Mouse (Mus musculus): ENCODE data around the gene Rtn1.

The Rtn1 gene

DNA sequence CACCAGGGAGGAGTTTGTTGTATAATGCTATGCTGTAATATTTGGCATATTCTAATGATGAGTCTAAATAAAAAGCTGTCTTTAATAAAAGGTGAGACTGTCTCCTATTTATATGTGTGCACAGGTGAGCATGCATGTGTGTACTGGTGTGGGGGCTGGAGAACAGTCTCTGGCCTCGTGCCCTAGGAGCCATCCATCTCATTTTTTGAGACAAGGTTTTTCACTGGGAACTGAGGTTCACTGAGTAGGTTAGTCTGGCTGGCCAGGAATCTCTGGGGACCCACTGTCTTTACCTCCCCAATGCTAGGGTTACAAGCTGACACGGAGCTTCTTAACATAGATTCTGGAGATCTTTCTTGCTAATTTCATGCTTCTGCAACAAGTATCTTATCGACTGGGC is 176.7 kb downstream of the Rtn1 start:
- DNase-seq (ENCODE audit: low spot score in 2 of 2) = no peak

GRCm38 (mm10) chr12:72229451-72230196 is 179.2 kb downstream of the Rtn1 start:
- DNase-seq (ENCODE audit: low spot score in 2 of 2) = peak; percentile 21 to 44

DNA sequence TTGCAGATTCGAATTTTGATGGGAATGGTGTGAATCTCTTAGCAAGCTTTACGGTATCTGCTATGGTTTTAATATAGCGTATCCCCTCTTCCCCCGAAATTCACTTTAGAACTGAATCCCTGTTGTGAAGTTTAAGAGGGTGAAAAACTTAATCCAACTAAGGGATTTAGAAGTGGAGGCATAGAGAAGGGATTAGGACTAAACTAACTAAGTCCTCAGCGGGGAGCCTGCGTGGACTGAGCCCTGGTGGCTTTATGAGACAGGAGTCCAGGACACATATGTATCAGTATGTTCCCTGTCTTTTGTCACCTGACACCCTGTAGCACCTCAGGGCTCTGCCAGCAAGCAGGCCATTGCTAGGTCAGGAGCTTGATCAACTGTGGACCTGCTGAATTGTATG is 181.1 kb downstream of the Rtn1 start:
- no peak for DNase-seq (ENCODE audit: low spot score in 2 of 2)

DNA sequence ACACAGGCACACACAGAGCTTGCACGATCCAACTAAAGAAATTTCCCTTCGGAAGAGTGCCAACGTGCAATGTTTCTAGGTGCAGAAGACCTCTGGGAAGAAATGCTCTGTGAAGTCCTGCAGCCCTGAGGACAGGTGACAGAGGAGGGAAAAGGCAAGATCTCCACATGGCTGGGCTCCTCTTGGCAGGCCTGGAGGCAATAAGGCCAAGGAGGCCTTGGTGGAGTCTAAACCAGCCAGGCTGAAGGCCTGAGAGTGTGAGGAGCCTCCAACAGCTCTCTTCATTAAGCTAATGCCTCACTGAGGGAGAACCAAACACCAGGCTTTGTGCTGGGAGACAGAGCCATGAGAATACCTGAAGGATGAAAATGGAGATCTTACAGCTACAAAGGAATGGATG is 183.5 kb downstream of the Rtn1 start:
- no peak for DNase-seq (ENCODE audit: low spot score in 2 of 2)

DNA sequence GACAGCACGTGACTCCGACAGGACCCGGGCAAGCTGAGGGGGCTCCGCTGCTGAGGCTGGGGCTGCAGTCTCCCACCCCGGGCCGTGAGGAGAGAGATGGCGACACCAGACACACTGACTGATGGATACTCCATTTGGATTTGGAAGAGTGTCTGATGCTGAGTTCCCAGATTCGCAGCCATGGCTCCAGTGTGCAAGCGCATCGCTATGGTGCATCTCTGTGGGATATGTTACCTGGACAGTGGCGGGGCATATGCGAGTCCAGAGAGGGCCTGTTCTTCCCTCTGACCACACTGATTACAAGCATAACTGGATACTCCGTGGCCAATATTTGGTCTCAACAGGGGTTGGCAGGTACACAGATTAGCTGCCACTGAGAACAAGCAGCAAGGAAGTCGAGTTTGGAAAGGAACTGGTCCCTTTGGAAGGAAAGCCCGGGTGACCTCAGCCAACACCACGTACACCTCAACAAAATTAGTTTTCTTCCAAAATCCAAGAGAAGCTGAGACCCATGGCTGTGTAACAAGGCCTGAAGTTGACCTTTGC is 185.2 kb downstream of the Rtn1 start:
- no peak for DNase-seq (ENCODE audit: low spot score in 2 of 2)

- DNase-seq (ENCODE audit: low spot score in 2 of 2) = peak in 1 of 2 experiments; percentile 31
Observed at GRCm38 (mm10) chr12:72213554-72213953, 195.3 kb downstream of the Rtn1 start.

GRCm38 (mm10) chr12:72200828-72201227 is 208.0 kb downstream of the Rtn1 start:
- peak in 1 of 2 experiments; percentile 43 for DNase-seq (ENCODE audit: low spot score in 2 of 2)

- DNase-seq (ENCODE audit: low spot score in 2 of 2) = no peak
Observed at GRCm38 (mm10) chr12:72197925-72198486, 210.8 kb downstream of the Rtn1 start.

- no peak for DNase-seq (ENCODE audit: low spot score in 2 of 2)
Observed at GRCm38 (mm10) chr12:72197434-72197833, 211.4 kb downstream of the Rtn1 start.

- DNase-seq (ENCODE audit: low spot score in 2 of 2) = no peak
Observed at GRCm38 (mm10) chr12:72184929-72185328, 223.9 kb downstream of the Rtn1 start, which contains the start of gene Ccdc175. TSS of gene Ccdc175 (minus strand) at chr12:72185029.

DNA sequence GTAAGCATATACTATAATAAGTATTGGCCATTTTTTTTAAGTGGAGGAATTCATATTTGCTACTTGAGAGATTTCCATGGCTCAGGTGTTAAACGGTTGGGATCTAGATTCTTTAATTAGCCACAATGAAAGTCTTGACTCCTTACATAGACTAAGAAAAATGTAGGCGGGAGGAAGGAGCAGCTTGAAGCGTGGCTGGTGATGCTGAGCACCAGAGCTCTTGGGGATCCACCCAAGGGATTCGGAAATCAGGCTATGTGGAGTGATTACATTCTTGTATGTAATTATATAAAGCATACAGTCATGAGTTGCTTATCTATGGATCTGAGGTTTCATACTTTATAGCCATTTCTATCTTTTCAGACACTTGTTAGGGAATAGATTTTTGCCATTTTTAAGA is 229.3 kb downstream of the Rtn1 start:
- DNase-seq (ENCODE audit: low spot score in 2 of 2) = peak in 1 of 2 experiments; percentile 21

- DNase-seq (ENCODE audit: low spot score in 2 of 2) = no peak
Observed at GRCm38 (mm10) chr12:72178322-72178721, 230.5 kb downstream of the Rtn1 start.

Data from right cerebral cortex, adult 2 months (tissue).